Mouse (Mus musculus): ENCODE data around the gene Zbtb7a.

DNA sequence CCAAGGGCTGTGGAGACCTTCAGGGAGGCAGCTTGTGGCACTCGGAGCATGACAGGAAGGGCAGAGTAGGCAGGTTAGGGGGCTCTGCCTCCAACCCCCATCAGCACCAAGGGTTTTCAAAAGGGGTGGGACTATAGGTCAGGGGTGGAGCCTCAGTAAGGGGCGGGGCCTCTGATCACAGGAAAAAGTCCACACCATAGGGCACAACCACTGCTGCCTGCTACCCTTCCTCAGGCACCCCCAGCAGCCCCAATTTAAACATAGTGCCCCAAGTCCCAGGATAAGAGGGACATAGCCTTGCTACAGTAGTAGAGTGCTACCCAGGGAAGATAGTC is 27.3 kb downstream of the Zbtb7a start:
- TF ChIP-seq CTCF (IDR thresholded peaks at IDR 0.05; ENCODE audit: low read depth, low read length) = no peak
- no peak for TF ChIP-seq GATA1 (IDR thresholded peaks at IDR 0.05; ENCODE audit: borderline replicate concordance, low read length)
- no peak for TF ChIP-seq POLR2AphosphoS5 (IDR thresholded peaks at IDR 0.05; ENCODE audit: insufficient replicate concordance, low read depth, low read length)
- TF ChIP-seq GATA2 (IDR thresholded peaks at IDR 0.05; ENCODE audit: borderline replicate concordance, low read depth, low read length) = no peak

All from G1E (cell line).